Mouse (Mus musculus) forebrain, embryonic 14.5 days (tissue): ENCODE measurements at regions not wholly inside any gene's neighbourhood (a gene's known extent, or its start where the extent isn't known, plus 50 kb on each side); places are given as distances from the start of the nearest gene placed in this dataset.

Experiments used
- ATAC-seq: fragments of 200-750 bp; cut with Nextera tagmentation; 2 replicates; pipeline ENCODE4 v1.8.0; 2017; ENCODE audit warnings: mild to moderate bottlenecking, moderate library complexity
- DNase-seq: peaks from one replicate; pipeline ENCODE4 v3.0.0-alpha.2; 2015; ENCODE audit warnings: low spot score
- H3K27ac ChIP-seq: fragments of 300-500 bp; sonication (generic); 2 replicates; pipeline ENCODE4 v1.5.1; 2014; ENCODE audit warnings: low read depth, mild to moderate bottlenecking, control low read depth, low read length, moderate library complexity
- H3K27me3 ChIP-seq: fragments of 300-500 bp; sonication (generic); replicated peaks from 2 replicates; pipeline ENCODE4 v1.6.1; 2014; ENCODE audit warnings: low read length, control low read depth, mixed read lengths; ENCODE audit not compliant: control insufficient read depth, insufficient read depth
- H3K36me3 ChIP-seq: fragments of 300-500 bp; sonication (generic); 2 replicates; pipeline ENCODE4 v1.6.1; 2014; ENCODE audit warnings: low read length, control low read depth; ENCODE audit not compliant: control insufficient read depth, insufficient read depth
- H3K4me1 ChIP-seq: fragments of 300-500 bp; sonication (generic); 2 replicates; pipeline ENCODE4 v1.6.1; 2014; ENCODE audit warnings: antibody characterized with exemption, low read length, control low read depth; ENCODE audit not compliant: control insufficient read depth, insufficient read depth
- H3K4me2 ChIP-seq: fragments of 300-500 bp; sonication (generic); 2 replicates; pipeline ENCODE4 v1.6.1; 2014; ENCODE audit warnings: mild to moderate bottlenecking, control low read depth, low read length
- H3K4me3 ChIP-seq: fragments of 300-500 bp; sonication (generic); 2 replicates; pipeline ENCODE4 v1.5.1; 2014; ENCODE audit warnings: low read depth, low read length, control low read depth
- H3K9ac ChIP-seq: fragments of 300-500 bp; sonication (generic); 2 replicates; pipeline ENCODE4 v1.6.1; 2014; ENCODE audit warnings: mild to moderate bottlenecking, low read length, control low read depth, moderate library complexity
- H3K9me3 ChIP-seq: fragments of 300-500 bp; sonication (generic); replicated peaks from 2 replicates; pipeline ENCODE4 v1.6.1; 2016; ENCODE audit warnings: low read length, control low read depth, mixed read lengths; ENCODE audit not compliant: control insufficient read depth
- WGBS: fragments of 180-500 bp; shearing (Covaris S2); extraction: QIAGEN DNeasy Blood & Tissue Kit; methylation state at CpG from one replicate; pipeline ENCODE4 v1.1.7; 2014; 5-methylcytosine and 5-hydroxymethylcytosine counted together

DNA sequence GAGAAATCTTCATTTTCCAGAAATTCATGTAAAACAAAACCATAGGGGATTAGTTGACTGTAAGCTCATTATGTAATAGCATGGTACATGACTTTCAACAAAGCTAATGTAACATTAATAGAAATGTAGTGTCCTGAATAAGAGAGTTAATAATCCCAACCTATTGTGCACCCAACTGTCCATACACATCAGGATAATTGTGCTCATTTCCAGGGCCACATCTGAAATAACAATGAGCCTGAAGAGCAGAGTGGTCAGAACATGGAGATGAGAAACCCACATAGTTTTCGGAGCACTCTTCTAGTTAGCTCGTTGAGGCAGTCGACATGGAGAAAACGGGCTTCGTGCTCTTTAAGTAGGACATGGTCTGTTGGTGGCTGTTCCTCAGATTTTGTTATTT lies 138.1 kb downstream of the Gm4791 start:
- Histone ChIP-seq H3K36me3 (no peaks in the 10 kb centered on the region), H3K9me3 (no peaks in the 10 kb centered on the region), H3K27me3 (no peaks in the 10 kb centered on the region), H3K4me2 (no peak overlapping the region), H3K27ac (no peak overlapping the region), H3K4me3 (no peak overlapping the region), H3K4me1 (no peaks in the 10 kb centered on the region), H3K9ac (no peak overlapping the region)
- 94% methylated on average over 5 of the region's 5 CpGs for WGBS
- DNase-seq (no peak), ATAC-seq (no peak)

DNA sequence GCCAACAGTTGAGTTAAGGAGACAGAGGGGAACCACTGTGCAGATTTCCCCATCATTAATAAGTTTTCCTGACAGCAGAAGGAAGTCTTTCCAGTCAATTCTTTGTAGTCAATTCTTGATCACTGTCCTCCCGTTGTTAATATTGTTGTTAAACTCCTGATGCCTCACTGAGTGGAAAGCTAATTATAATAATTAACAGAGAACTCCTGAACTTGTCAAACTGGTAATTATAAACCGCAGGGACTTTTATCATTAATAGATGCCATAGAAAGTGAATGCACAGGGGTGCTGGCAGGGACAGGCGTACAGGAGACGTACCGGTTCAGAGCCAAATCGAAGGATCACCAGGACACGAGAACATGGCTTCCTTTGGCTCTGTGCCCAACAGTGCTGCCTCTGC lies 154.9 kb downstream of the Gm4791 start:
- Histone ChIP-seq H3K4me2 (no peak overlapping the region), H3K9me3 (no peaks in the 10 kb centered on the region), H3K27ac (no peak overlapping the region), H3K9ac (no peak overlapping the region), H3K4me1 (no peaks in the 10 kb centered on the region), H3K36me3 (no peaks in the 10 kb centered on the region), H3K27me3 (no peaks in the 10 kb centered on the region), H3K4me3 (no peak overlapping the region)
- 42% methylated on average over 7 of the region's 7 CpGs for WGBS
- DNase-seq (peak; percentile 22), ATAC-seq (no peak)

DNA sequence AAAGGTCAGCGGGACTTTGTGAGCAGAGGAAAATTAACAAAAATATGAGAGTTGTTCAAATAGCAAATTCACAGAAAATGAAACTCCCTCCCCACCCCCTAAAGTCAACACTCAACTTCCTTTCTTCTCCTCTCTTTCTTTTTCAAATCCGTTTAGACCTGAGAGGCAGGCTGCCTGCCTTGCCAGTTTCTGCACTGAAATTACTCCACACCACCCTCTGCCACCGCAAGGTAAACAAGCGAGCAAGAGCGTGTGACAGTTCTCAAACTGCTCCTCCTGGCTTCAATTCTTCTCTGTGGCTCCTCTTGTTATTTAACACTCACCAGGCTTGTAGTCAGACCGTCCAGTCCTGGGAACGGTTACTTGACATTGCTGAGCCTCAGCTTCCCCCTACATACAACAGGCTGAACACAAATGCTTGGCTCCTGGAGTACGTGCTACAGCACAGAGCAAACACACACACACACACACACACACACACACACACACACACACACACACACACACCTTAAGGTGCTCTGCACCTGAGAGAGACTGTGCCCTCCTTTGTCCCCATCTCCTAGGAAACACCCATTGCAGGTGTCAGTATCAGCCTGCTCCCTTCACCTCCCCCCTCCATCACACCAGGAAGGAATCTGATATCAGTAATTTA lies 167.1 kb downstream of the Gm4791 start:
- H3K4me3 ChIP-seq: no peak overlapping the region
- ATAC-seq (no peak), DNase-seq (peak; percentile 22)
- no peaks in the 10 kb centered on the region for H3K36me3 ChIP-seq
- H3K9me3 ChIP-seq: no peaks in the 10 kb centered on the region
- H3K27ac ChIP-seq: no peak overlapping the region
- no peaks in the 10 kb centered on the region for H3K27me3 ChIP-seq
- H3K4me1 ChIP-seq: no peaks in the 10 kb centered on the region
- WGBS: 57% methylated on average over 8 of the region's 8 CpGs
- no peak overlapping the region for H3K9ac ChIP-seq
- no peak overlapping the region for H3K4me2 ChIP-seq

DNA sequence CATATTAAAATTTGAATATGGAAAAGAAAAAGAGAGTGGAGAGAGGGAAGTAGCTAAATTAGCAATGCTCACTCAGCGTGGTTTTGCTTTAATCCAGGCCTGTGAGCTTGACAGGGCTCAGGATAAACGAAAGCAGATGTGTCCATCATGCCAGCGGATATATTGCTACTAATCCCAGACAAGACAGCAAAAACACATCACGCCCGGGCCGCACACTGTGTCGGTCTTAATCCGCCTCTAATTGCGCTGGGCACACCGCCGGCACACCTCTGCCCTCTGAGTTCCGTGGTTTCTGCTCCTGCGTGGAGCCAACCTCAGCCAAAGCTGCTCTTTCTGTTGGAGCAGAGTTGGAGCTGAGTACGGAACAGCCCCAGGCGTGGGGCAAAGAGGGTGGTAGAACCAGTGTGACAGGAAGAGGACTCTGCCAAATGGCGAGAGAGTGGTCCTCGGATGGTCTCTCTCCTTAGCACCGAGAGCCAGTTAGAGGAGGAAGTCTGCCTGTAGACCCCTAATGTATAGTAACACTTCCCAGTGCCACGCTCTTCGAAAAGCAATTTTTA lies 169.2 kb downstream of the Gm4791 start:
- 64% methylated on average over 20 of the region's 20 CpGs for WGBS
- Histone ChIP-seq H3K27ac (no peak overlapping the region), H3K9ac (no peak overlapping the region), H3K9me3 (no peaks in the 10 kb centered on the region), H3K4me2 (no peak overlapping the region), H3K36me3 (no peaks in the 10 kb centered on the region), H3K4me3 (no peak overlapping the region), H3K27me3 (no peaks in the 10 kb centered on the region), H3K4me1 (no peaks in the 10 kb centered on the region)
- no peak for DNase-seq
- no peak for ATAC-seq

DNA sequence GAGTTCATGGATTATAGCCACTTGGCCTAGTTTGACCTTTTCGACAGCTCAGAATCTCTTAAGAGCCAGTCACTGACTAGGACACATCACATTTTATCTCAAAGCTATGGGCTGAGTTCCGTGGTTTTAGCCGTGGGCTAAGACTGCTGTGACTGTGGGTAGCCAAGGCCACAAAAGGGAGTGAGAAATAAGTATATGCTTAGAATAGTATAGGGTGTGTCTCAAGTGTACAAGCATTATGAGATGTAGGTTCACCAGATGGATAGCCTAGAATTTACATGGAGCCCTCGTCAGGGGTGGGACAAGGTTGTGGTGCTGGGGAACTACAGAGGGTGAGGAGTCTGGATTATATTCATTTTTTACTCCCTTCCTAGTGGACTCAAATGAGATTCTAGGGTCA lies 177.5 kb downstream of the Gm4791 start:
- DNase-seq: no peak
- Histone ChIP-seq H3K4me1 (no peaks in the 10 kb centered on the region), H3K36me3 (no peaks in the 10 kb centered on the region), H3K4me2 (no peak overlapping the region), H3K9me3 (peaks cover 5% of the 10 kb centered on the region; the same call in 1 of the 2 replicates), H3K9ac (no peak overlapping the region), H3K27me3 (no peaks in the 10 kb centered on the region), H3K27ac (no peak overlapping the region), H3K4me3 (no peak overlapping the region)
- ATAC-seq: no peak
- WGBS: 94% methylated on average over 4 of the region's 4 CpGs

DNA sequence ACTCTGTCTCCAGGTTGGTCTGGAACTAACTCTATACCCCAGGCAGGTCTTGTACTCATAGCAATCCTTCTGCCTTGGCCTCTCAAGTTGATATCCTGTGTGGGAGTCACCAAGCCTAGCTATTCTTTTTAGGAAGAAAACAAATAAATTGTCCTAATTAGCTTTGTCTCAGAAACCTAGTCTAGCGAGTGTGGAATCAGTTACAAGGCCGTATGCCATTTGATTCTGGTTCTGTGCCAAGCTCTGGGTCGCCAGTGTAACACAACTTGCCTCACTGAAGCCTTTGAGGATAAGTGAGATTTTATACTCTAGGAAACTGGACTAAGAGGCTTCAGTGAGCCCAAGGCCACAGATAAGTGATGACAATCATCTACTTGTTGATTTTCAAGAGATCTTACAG lies 219.6 kb downstream of the Gm4791 start:
- no peak overlapping the region for H3K9ac ChIP-seq
- 49% methylated on average over 3 of the region's 3 CpGs for WGBS
- H3K27ac ChIP-seq: no peak overlapping the region
- H3K27me3 ChIP-seq: no peaks in the 10 kb centered on the region
- H3K9me3 ChIP-seq: no peaks in the 10 kb centered on the region
- H3K4me2 ChIP-seq: no peak overlapping the region
- no peak overlapping the region for H3K4me3 ChIP-seq
- no peak for ATAC-seq
- H3K36me3 ChIP-seq: no peaks in the 10 kb centered on the region
- no peaks in the 10 kb centered on the region for H3K4me1 ChIP-seq
- no peak for DNase-seq

DNA sequence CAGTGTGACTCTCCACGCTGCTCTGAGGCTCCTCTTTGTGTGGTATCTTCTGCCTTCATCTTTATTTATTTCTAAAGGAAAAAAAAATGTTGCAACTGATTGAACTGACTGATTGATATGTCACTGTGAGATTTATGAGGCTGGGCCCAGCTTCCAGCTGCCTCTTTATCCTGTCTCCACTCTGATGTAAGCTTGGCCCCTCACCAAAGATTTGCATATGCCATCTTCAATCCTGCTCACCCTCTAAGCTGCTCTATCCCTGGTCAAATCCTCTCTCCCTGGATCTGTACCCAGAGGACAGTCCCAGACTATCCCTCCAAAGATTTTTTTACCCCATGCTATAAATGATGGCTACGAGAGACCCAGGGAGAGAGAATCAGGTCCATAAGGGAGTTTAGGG lies 225.0 kb downstream of the Gm4791 start:
- Histone ChIP-seq H3K4me2 (no peak overlapping the region), H3K27me3 (no peaks in the 10 kb centered on the region), H3K9ac (no peak overlapping the region), H3K9me3 (no peaks in the 10 kb centered on the region), H3K27ac (no peak overlapping the region), H3K4me1 (no peaks in the 10 kb centered on the region), H3K4me3 (no peak overlapping the region), H3K36me3 (no peaks in the 10 kb centered on the region)
- no peak for ATAC-seq
- no peak for DNase-seq
- WGBS: 82% methylated on average over 2 of the region's 2 CpGs

DNA sequence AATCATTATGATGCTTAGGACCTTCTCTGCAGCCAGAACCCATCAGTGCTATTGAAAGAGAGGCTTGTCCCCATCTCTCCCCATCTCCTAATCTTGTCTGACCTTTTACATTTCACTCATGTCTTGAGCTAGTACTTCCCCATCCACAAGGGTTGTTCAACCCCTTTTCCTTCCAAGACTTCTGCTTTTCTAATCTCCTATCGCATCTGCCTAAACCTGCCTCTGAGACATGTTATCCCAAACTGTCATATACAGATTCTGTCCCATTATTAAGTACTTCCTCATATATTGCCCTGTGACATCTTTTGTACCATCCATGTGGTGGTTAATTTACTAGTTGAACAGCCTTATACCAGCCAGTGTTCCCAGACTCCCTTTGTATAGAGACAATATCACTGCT lies 225.7 kb downstream of the Gm4791 start:
- Histone ChIP-seq H3K4me3 (no peak overlapping the region), H3K4me1 (no peaks in the 10 kb centered on the region), H3K36me3 (no peaks in the 10 kb centered on the region), H3K4me2 (no peak overlapping the region), H3K27me3 (no peaks in the 10 kb centered on the region), H3K9ac (no peak overlapping the region), H3K9me3 (no peaks in the 10 kb centered on the region), H3K27ac (no peak overlapping the region)
- DNase-seq (no peak), ATAC-seq (no peak)
- 93% methylated on average over 1 of the region's 1 CpGs for WGBS

DNA sequence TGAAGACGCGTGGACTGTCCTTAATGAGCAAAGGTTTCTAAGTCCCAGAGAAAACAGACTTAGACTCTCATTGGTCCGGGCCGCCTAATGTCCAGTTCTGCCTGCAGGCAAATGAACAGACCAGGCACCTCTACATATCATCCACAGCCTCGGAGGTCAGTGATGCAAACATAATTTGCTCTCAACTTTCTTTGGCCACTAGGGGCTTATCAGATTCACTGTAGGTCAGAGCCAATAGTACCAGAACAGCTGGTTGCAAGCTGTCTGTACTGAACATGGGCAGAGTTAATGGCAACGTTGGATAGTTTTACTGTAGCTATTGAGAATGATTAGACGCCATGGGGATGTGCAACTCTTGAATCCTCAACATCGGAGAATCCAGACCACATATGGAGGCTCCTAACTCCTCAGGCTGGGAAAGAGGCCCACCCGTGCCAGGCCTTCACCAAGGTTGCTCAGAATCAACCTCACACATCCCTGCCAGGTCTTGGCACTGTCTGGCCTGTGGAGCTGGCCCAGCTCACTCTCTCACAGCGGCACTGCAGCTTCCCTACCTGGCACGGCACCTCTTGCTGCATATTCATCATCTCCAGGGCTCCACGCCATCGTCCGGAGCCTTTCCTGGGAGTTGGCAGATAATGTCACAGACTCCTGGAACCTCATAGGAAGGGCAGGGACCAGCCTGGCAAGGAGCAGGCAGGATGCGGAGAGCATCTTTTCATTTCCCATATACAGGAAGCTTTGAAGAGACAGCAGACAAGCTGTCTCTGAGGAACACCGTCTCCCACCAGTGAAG lies 228.1 kb downstream of the Gm4791 start:
- Histone ChIP-seq H3K9ac (no peak overlapping the region), H3K4me1 (no peaks in the 10 kb centered on the region), H3K27ac (no peak overlapping the region), H3K4me2 (no peak overlapping the region), H3K4me3 (no peak overlapping the region), H3K36me3 (no peaks in the 10 kb centered on the region), H3K9me3 (no peaks in the 10 kb centered on the region), H3K27me3 (no peaks in the 10 kb centered on the region)
- no peak for DNase-seq
- 86% methylated on average over 16 of the region's 16 CpGs for WGBS
- ATAC-seq: no peak
